14 mouse cellular contexts compared by ENCODE assay signal in genomic region chr11:87727021-87727420, GRCm38 (mm10). TPM values are rescaled to one million over a fixed set of nuclear protein-coding genes. Genes with fewer than 3 reads are reported as not detected.
DNase-seq lines count a peak whose midpoint lies in the region; ATAC-seq and TF ChIP-seq lines count a peak whose summit lies in the region.
"Had no signal": no experiment of that assay in that cellular context is flagged by ENCODE, and none has a peak within 500 bp of the region (broad histone marks: within the 10 kb centered on the region; RNA-seq: fewer than 3 reads in every experiment).

No protein-coding gene starts in this region.

- H3K4me2 ChIP-seq in heart, embryonic 13.5 days, result peak overlapping the region; percentile 47; the same call in 1 of the 2 replicates
- no peak overlapping the region for H3K4me2 ChIP-seq in heart, embryonic 12.5 days
- no peak overlapping the region for H3K4me2 ChIP-seq in midbrain, embryonic 15.5 days
- H3K4me2 ChIP-seq in liver, embryonic 14.5 days (ENCODE audit: low read depth), result peak overlapping the region; percentile 89
- H3K4me2 ChIP-seq: neural tube, embryonic 15.5 days had no signal

- H3K4me1 ChIP-seq in heart, embryonic 13.5 days, result peaks cover 47% of the 10 kb centered on the region
- H3K4me1 ChIP-seq in heart, embryonic 12.5 days (replicated peaks), result peaks cover 36% of the 10 kb centered on the region
- peaks cover 29% of the 10 kb centered on the region for H3K4me1 ChIP-seq in midbrain, embryonic 10.5 days
- H3K4me1 ChIP-seq in midbrain, embryonic 15.5 days, result peaks cover 5% of the 10 kb centered on the region
- H3K4me1 ChIP-seq in liver, embryonic 14.5 days (replicated peaks; ENCODE audit: control insufficient read depth in 2 of 2, insufficient read depth in 2 of 2, low read length in 1 of 2), result peaks cover 59 to 63% of the 10 kb centered on the region in 2 experiments

- H3K36me3 ChIP-seq in heart, embryonic 13.5 days, result no peaks in the 10 kb centered on the region
- H3K36me3 ChIP-seq in heart, embryonic 12.5 days, result no peaks in the 10 kb centered on the region
- no peaks in the 10 kb centered on the region for H3K36me3 ChIP-seq in midbrain, embryonic 10.5 days
- H3K36me3 ChIP-seq in midbrain, embryonic 15.5 days (replicated peaks), result no peaks in the 10 kb centered on the region
- H3K36me3 ChIP-seq in liver, embryonic 14.5 days (replicated peaks; ENCODE audit: control insufficient read depth, insufficient read depth, low read depth), result peaks cover 8% of the 10 kb centered on the region
- H3K36me3 ChIP-seq: limb, embryonic 13.5 days; neural tube, embryonic 15.5 days had no signal

- intact Hi-C loops in left cerebral cortex, postnatal 25 days (cut with DNase I), result no loop called here

- no peak overlapping the region for H3K4me3 ChIP-seq in heart, embryonic 13.5 days
- no peak overlapping the region for H3K4me3 ChIP-seq in heart, embryonic 12.5 days
- no peak overlapping the region for H3K4me3 ChIP-seq in midbrain, embryonic 10.5 days
- no peak overlapping the region for H3K4me3 ChIP-seq in midbrain, embryonic 15.5 days
- H3K4me3 ChIP-seq in liver, embryonic 14.5 days (ENCODE audit: insufficient read depth in 1 of 2, low read depth in 2 of 2, low read length in 2 of 2), result peak overlapping the region in 1 of 2 experiments; percentile 40; a peak in 2 of 4 replicates
- H3K4me3 ChIP-seq: limb, embryonic 13.5 days; neural tube, embryonic 15.5 days had no signal

- no peak for TF ChIP-seq EP300 in liver, embryonic 14.5 days (IDR thresholded peaks at IDR 0.05; ENCODE audit: low read depth)

- TF ChIP-seq CTCF in liver, embryonic 14.5 days (IDR thresholded peaks at IDR 0.05; ENCODE audit: low read depth), result no peak

- 65% methylated on average over 11 of the region's 11 CpGs for WGBS in heart, embryonic 13.5 days
- 59% methylated on average over 11 of the region's 11 CpGs for WGBS in heart, embryonic 12.5 days
- WGBS in midbrain, embryonic 10.5 days, result 64% methylated on average over 11 of the region's 11 CpGs
- WGBS in midbrain, embryonic 15.5 days, result 63% methylated on average over 11 of the region's 11 CpGs
- 46% methylated on average over 11 of the region's 11 CpGs for WGBS in liver, embryonic 14.5 days (ENCODE audit: insufficient replicate concordance)

- DNase-seq in midbrain, embryonic 10.5 days (ENCODE audit: low spot score), result no peak
- no peak for DNase-seq in liver, embryonic 14.5 days (ENCODE audit: low read depth in 3 of 3, low spot score in 3 of 3)
- DNase-seq in thymus, postnatal 25 days, result peak; percentile 75
- no peak for DNase-seq in left cerebral cortex, postnatal 25 days (ENCODE audit: low spot score in 2 of 2)
- no peak for DNase-seq in ovary, postnatal 10 days (ENCODE audit: low spot score)
- DNase-seq: adrenal gland, adult 8-10 months; forebrain, postnatal 0 days; right cerebral cortex, postnatal 14 days had no signal

- peak overlapping the region; percentile 61 for H3K9ac ChIP-seq in heart, embryonic 13.5 days
- no peak overlapping the region for H3K9ac ChIP-seq in heart, embryonic 12.5 days
- H3K9ac ChIP-seq in midbrain, embryonic 15.5 days, result no peak overlapping the region
- H3K9ac ChIP-seq in liver, embryonic 14.5 days (replicated peaks), result peak overlapping the region; percentile 79
- H3K9ac ChIP-seq: forebrain, postnatal 0 days; limb, embryonic 13.5 days; neural tube, embryonic 15.5 days had no signal

- H3K9me3 ChIP-seq in heart, embryonic 13.5 days, result no peaks in the 10 kb centered on the region
- no peaks in the 10 kb centered on the region for H3K9me3 ChIP-seq in heart, embryonic 12.5 days (replicated peaks)
- H3K9me3 ChIP-seq in midbrain, embryonic 10.5 days (replicated peaks), result no peaks in the 10 kb centered on the region
- H3K9me3 ChIP-seq in midbrain, embryonic 15.5 days, result no peaks in the 10 kb centered on the region
- H3K9me3 ChIP-seq in liver, embryonic 14.5 days (ENCODE audit: control insufficient read depth, low read length), result no peaks in the 10 kb centered on the region
- H3K9me3 ChIP-seq: limb, embryonic 13.5 days; neural tube, embryonic 15.5 days had no signal

- H3K27ac ChIP-seq in heart, embryonic 13.5 days (replicated peaks), result peak overlapping the region; percentile 80
- H3K27ac ChIP-seq in heart, embryonic 12.5 days (ENCODE audit: poor library complexity, severe bottlenecking), result no peak overlapping the region; the same call in 1 of the 2 replicates
- H3K27ac ChIP-seq in midbrain, embryonic 10.5 days (replicated peaks), result peak overlapping the region; percentile 83
- H3K27ac ChIP-seq in midbrain, embryonic 15.5 days, result no peak overlapping the region
- H3K27ac ChIP-seq in liver, embryonic 14.5 days, result peak overlapping the region; percentile 99
- H3K27ac ChIP-seq: neural tube, embryonic 15.5 days had no signal

- H3K27me3 ChIP-seq in heart, embryonic 13.5 days (replicated peaks), result peaks cover 4% of the 10 kb centered on the region; the same call in 1 of the 2 replicates
- H3K27me3 ChIP-seq in heart, embryonic 12.5 days (replicated peaks), result 0 out of 2 replicates have a peak, but pooled peaks cover 1% of the 10 kb centered on the region
- H3K27me3 ChIP-seq in midbrain, embryonic 10.5 days (ENCODE audit: low read depth, poor library complexity, severe bottlenecking), result no peaks in the 10 kb centered on the region
- H3K27me3 ChIP-seq in midbrain, embryonic 15.5 days (replicated peaks), result no peaks in the 10 kb centered on the region
- H3K27me3 ChIP-seq in liver, embryonic 14.5 days (ENCODE audit: control insufficient read depth, insufficient read depth, low read length), result no peaks in the 10 kb centered on the region
- H3K27me3 ChIP-seq: limb, embryonic 13.5 days; neural tube, embryonic 15.5 days had no signal

- no peak for ATAC-seq in heart, embryonic 13.5 days (ENCODE audit: extremely low read depth, insufficient number of reproducible peaks, low FRiP score, low TSS enrichment)
- ATAC-seq in heart, embryonic 12.5 days (ENCODE audit: insufficient number of reproducible peaks, low FRiP score), result no peak
- ATAC-seq in midbrain, embryonic 15.5 days (replicated peaks), result no peak
- no peak for ATAC-seq in liver, embryonic 14.5 days (ENCODE audit: insufficient read depth)
- ATAC-seq: forebrain, postnatal 0 days had no signal

RNA-seq across cellular contexts. Expression of gene Supt4a, which starts 10.3 kb away (rescaled TPM):
- 104 and 115 TPM in 2 replicates for polyA plus RNA-seq in heart, embryonic 13.5 days (2015; fragmentation: Nextera tagmentation; extraction: Ambion mirVana)
- 99.6 and 101 TPM in 2 replicates for polyA plus RNA-seq in heart, embryonic 12.5 days (2016; fragmentation: Nextera tagmentation; extraction: Ambion mirVana)
- polyA plus RNA-seq in midbrain, embryonic 10.5 days (2016; fragmentation: Nextera tagmentation; extraction: Ambion mirVana), result 157 and 171 TPM in 2 replicates
- 136 and 137 TPM in 2 replicates for polyA plus RNA-seq in midbrain, embryonic 15.5 days (2015; fragmentation: Nextera tagmentation; extraction: Ambion mirVana)
- 111 TPM in 2 replicates for polyA plus RNA-seq in liver, embryonic 14.5 days (2012; rRNA removed)
- 211 and 214 TPM in 2 replicates for polyA plus RNA-seq in liver, embryonic 14.5 days (2014; fragmentation: Nextera tagmentation; extraction: Ambion mirVana)
- 10 to 100 TPM; 69.9 to 86.3 TPM for total RNA-seq in left cerebral cortex, postnatal 25 days (2021)

RNA-seq across cellular contexts. Expression of gene Tspoap1, which starts 33.3 kb away (rescaled TPM):
- 0.47 and 0.51 TPM in 2 replicates for polyA plus RNA-seq in heart, embryonic 13.5 days (2015; fragmentation: Nextera tagmentation; extraction: Ambion mirVana)
- polyA plus RNA-seq in heart, embryonic 12.5 days (2016; fragmentation: Nextera tagmentation; extraction: Ambion mirVana), result 0.21 and 0.78 TPM in 2 replicates
- 8.2 and 14.7 TPM in 2 replicates for polyA plus RNA-seq in midbrain, embryonic 10.5 days (2016; fragmentation: Nextera tagmentation; extraction: Ambion mirVana)
- polyA plus RNA-seq in midbrain, embryonic 15.5 days (2015; fragmentation: Nextera tagmentation; extraction: Ambion mirVana), result 65.8 and 72.5 TPM in 2 replicates
- polyA plus RNA-seq in liver, embryonic 14.5 days (2012; rRNA removed), result 5.4 and 5.5 TPM in 2 replicates
- 1.1 and 2.4 TPM in 2 replicates for polyA plus RNA-seq in liver, embryonic 14.5 days (2014; fragmentation: Nextera tagmentation; extraction: Ambion mirVana)
- 100 to 1,000 TPM; 165 to 189 TPM for total RNA-seq in left cerebral cortex, postnatal 25 days (2021)
- polyA plus RNA-seq: C2C12 had no signal

Comparison
In these comparisons a context has a peak if more than half of its experiments do, and no peak if none do; other contexts are left out.
1. H3K27ac ChIP-seq: peak in heart, embryonic 13.5 days (single experiment), midbrain, embryonic 10.5 days (single experiment) and liver, embryonic 14.5 days (single experiment); none in heart, embryonic 12.5 days (single experiment) and midbrain, embryonic 15.5 days (single experiment).
2. H3K4me2 ChIP-seq: peak in heart, embryonic 13.5 days (single experiment) and liver, embryonic 14.5 days (single experiment); none in heart, embryonic 12.5 days (single experiment) and midbrain, embryonic 15.5 days (single experiment).
3. H3K9ac ChIP-seq: peak in heart, embryonic 13.5 days (single experiment) and liver, embryonic 14.5 days (single experiment); none in heart, embryonic 12.5 days (single experiment) and midbrain, embryonic 15.5 days (single experiment).